Mouse (Mus musculus): ENCODE data around the gene Fv1. TPM values are rescaled to one million over a fixed set of nuclear protein-coding genes. Genes with fewer than 3 reads are reported as not detected.
A peak's percentile ranks its signal among the peaks of the same experiment; 100 is the strongest.
"Not testable (repeated sequence)": the region's sequence is repeated elsewhere in the genome, so short reads cannot be mapped to it uniquely, and the experiment has no call there.

Fv1 gene
- polyA plus RNA-seq, 1 experiment from 2014 or later, result 11.6 TPM

DNA sequence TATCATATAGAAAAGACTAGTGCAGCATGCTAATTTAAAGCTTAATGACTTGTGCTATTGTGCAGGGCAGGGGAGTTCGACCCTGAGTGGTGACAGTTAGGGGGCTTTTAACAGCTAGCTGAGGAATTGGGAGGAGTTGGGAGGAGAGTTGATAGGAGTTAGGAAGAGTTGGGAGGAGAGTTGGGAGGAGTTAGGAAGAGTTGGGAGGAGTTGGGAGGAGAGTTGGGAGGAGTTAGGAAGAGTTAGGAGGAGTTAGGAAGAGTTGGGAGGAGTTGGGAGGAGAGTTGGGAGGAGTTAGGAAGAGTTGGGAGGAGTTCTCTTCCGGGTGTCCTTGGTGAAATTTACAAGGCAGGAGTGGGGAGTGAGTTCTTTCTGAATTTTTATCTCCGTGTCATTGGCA, 2.0 kb upstream of the Fv1 start:
- H3K4me3 ChIP-seq (replicated peaks); H3K27ac ChIP-seq; ATAC-seq; H3K27me3 ChIP-seq; H3K9ac ChIP-seq (replicated peaks); H3K9me3 ChIP-seq: not testable (repeated sequence)
- Histone ChIP-seq H3K4me1 (replicated peaks) (peaks cover 25% of the 10 kb centered on the region), H3K4me2 (replicated peaks) (peak overlapping the region; percentile 69; the same call in 1 of the 2 replicates), H3K36me3 (peaks cover 43% of the 10 kb centered on the region)
- WGBS, result 66% methylated on average over 3 of the region's 3 CpGs

DNA sequence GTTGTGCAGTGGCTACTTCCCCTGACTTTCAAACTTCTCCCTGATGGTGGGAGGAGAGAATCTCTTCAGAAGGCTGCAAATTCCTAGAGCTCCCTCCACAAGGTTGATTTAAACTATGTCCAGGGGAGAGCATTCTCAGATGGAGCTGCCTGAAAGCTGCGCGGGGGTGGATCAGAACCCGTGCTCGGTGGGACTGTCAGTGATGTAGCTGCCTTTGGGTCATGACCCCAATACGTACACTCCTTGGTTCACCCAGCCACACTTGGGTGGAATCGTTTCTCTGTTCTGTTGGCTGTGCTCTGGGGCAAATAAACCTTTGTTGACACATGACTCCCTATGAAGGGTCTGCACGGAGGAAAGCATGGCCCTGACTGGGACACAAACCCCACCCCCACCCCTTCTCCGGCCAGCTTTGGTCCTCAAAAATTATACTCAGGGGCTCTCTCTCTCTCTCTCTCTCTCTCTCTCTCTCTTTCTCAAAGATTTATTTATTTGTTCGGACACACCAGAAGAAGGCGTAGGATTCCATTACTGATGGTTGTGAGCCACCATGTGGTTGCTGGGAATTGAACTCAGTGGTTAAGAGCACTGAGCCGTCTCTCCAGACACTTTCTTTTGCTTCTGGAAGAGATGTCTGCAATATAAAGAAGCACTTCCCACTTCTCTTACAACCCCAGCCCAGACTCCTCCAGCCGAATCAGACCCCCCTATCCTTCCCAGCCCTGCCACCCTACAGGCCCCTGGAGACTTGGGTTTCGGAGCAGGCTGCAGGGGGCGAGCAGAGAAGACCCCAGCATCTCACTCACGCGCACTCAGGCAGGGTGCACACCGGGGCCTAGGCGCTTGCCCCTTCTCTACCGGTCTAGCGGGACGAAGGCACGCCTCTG, 973 bp upstream of the Fv1 start:
- Histone ChIP-seq H3K4me3 (replicated peaks) (peak overlapping the region; percentile 82), H3K4me1 (replicated peaks) (peaks cover 25% of the 10 kb centered on the region), H3K36me3 (peaks cover 43% of the 10 kb centered on the region), H3K27me3 (no peaks in the 10 kb centered on the region), H3K9me3 (no peaks in the 10 kb centered on the region), H3K4me2 (replicated peaks) (peak overlapping the region; percentile 69), H3K27ac (peak overlapping the region; percentile 82), H3K9ac (replicated peaks) (peak overlapping the region; percentile 84)
- peak; percentile 2; the same call in 1 of the 2 replicates for ATAC-seq
- WGBS, result 9% methylated on average over 22 of the region's 22 CpGs

DNA sequence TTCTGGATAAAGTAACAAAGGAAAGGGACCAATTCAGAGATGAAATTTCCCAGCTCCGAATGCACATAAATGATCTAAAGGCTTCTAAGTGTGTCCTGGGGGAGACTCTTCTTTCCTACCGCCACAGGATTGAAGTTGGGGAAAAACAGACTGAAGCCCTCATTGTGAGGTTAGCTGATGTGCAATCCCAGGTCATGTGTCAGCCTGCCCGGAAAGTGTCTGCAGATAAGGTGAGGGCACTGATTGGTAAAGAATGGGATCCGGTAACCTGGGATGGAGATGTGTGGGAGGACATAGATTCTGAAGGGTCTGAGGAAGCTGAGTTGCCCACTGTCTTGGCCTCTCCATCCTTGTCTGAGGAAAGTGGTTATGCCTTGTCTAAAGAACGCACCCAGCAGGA, 459 bp downstream of the Fv1 start:
- ATAC-seq, result no peak
- Histone ChIP-seq H3K4me1 (replicated peaks) (peaks cover 25% of the 10 kb centered on the region), H3K36me3 (peaks cover 44% of the 10 kb centered on the region), H3K9ac (replicated peaks) (peak overlapping the region; percentile 64), H3K4me3 (replicated peaks) (peak overlapping the region; percentile 82), H3K27me3 (no peaks in the 10 kb centered on the region), H3K4me2 (replicated peaks) (peak overlapping the region; percentile 86), H3K27ac (0 out of 2 replicates have a peak overlapping the region, but pooled peaks have one; percentile 6), H3K9me3 (no peaks in the 10 kb centered on the region)
- 13% methylated on average over 5 of the region's 5 CpGs for WGBS

DNA sequence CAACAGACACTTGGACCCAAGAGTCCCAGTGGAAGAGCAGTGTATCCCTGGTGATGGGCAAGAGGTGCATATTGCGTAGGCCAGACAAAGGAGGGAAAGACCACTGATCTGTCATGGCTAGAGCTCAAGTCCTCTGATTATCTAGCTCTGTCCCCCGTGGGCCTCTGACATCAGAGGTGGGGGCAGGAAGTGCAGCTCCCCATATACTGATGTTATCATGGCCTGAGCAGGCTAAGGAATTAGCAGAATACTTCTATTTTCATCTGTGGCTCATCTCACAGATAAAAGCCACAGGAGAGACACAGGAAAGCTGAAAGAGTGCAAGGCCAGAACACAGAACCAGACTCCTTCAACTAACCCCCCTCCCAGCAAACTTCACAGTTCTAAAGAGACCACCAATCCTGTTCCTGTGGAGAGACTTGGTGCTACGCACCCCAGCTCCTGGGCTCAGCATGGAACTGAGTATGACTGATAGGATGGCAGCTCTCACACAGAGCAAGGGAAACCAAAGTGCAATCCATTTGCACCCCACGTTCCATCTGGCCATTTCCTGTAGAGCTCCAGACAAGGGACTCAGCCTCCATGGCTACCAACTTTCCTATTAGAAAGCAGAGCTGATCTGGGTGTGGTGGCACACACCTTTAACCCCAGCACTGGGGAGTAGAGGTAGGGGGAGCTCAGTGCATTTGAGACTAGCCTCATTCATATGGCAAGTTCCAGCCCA, 7.2 kb downstream of the Fv1 start:
- Histone ChIP-seq H3K27ac (no peak overlapping the region), H3K9me3 (no peaks in the 10 kb centered on the region), H3K36me3 (peaks cover 92% of the 10 kb centered on the region), H3K4me1 (replicated peaks) (no peaks in the 10 kb centered on the region), H3K4me2 (replicated peaks) (no peak overlapping the region), H3K9ac (replicated peaks) (no peak overlapping the region), H3K4me3 (replicated peaks) (no peak overlapping the region), H3K27me3 (no peaks in the 10 kb centered on the region)
- ATAC-seq, result no peak
- WGBS, result 91% methylated on average over 4 of the region's 4 CpGs

DNA sequence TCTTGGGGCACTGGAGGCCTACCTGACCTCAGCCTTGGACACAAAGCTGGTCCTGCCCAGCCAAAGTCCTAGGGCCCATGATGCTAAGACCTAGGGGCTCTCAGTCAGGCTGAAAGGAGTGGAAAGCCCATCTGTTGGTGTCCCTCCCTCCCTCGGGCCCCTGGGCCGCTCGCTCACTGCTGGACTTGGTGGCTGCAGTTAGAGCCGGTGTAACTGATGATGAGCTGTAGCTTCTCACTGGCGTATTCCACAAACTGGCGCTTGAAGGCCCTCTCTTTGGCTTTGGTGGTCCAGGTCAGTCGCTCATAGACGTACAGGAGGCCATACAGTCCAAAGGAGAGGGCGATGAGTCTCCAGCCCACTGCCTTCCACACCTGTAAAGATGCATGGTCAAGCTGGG, 9.8 kb downstream of the Fv1 start:
- no peaks in the 10 kb centered on the region for H3K4me1 ChIP-seq (replicated peaks)
- H3K27ac ChIP-seq, result no peak overlapping the region
- H3K27me3 ChIP-seq, result no peaks in the 10 kb centered on the region
- ATAC-seq, result no peak
- peaks cover 94% of the 10 kb centered on the region for H3K36me3 ChIP-seq
- H3K9me3 ChIP-seq, result no peaks in the 10 kb centered on the region
- H3K4me3 ChIP-seq (replicated peaks), result no peak overlapping the region
- no peak overlapping the region for H3K4me2 ChIP-seq (replicated peaks)
- no peak overlapping the region for H3K9ac ChIP-seq (replicated peaks)
- 93% methylated on average over 9 of the region's 9 CpGs for WGBS

DNA sequence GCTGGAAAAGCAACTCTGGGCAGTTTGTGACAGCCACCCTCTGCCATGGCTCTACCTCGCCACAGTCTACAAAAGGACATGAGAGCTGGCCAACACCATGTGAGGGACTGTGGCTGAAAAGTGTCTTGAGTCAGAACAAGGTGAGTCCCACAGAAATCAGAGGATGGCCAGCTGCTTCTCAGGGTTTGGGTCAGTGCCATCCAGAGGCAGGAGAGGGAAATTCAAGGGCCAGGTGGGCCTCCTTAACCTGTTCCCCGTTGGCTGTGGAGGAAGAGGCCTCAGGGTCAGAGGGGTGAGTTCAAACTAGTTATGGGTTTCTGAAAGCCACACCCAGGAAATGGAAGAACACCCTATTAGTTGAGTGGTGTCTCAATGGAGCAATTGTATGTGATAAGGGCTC, 10.7 kb downstream of the Fv1 start:
- no peaks in the 10 kb centered on the region for H3K27me3 ChIP-seq
- no peaks in the 10 kb centered on the region for H3K9me3 ChIP-seq
- H3K4me2 ChIP-seq (replicated peaks), result no peak overlapping the region
- H3K4me3 ChIP-seq (replicated peaks), result no peak overlapping the region
- H3K36me3 ChIP-seq, result peaks cover 94% of the 10 kb centered on the region
- no peaks in the 10 kb centered on the region for H3K4me1 ChIP-seq (replicated peaks)
- H3K27ac ChIP-seq, result no peak overlapping the region
- WGBS, result 81% methylated on average over 2 of the region's 2 CpGs
- ATAC-seq, result no peak
- no peak overlapping the region for H3K9ac ChIP-seq (replicated peaks)

DNA sequence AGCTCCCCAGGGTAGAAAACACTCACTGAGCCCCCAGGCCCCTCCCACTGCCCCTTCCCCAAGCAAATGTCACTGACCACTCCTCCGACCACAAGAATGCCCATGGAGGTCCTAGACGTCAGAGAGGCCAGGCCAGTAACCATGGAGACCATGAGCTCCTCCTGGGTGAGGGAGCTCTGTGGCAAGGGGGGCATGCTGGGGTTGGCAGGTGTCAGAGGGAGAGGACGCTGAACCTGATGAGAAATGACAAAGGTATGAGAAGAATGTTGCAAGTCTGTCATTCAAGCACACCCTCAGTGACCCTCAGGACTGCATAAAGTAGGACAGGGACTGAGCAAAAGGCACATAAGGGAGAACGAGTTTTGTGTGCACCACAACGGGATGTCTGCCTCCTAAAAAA, 11.1 kb downstream of the Fv1 start:
- H3K36me3 ChIP-seq, result peaks cover 93% of the 10 kb centered on the region
- H3K9ac ChIP-seq (replicated peaks), result no peak overlapping the region
- no peak overlapping the region for H3K4me3 ChIP-seq (replicated peaks)
- 54% methylated on average over 5 of the region's 5 CpGs for WGBS
- no peaks in the 10 kb centered on the region for H3K9me3 ChIP-seq
- no peaks in the 10 kb centered on the region for H3K4me1 ChIP-seq (replicated peaks)
- H3K27me3 ChIP-seq, result no peaks in the 10 kb centered on the region
- H3K27ac ChIP-seq, result no peak overlapping the region
- ATAC-seq, result no peak
- H3K4me2 ChIP-seq (replicated peaks), result no peak overlapping the region

DNA sequence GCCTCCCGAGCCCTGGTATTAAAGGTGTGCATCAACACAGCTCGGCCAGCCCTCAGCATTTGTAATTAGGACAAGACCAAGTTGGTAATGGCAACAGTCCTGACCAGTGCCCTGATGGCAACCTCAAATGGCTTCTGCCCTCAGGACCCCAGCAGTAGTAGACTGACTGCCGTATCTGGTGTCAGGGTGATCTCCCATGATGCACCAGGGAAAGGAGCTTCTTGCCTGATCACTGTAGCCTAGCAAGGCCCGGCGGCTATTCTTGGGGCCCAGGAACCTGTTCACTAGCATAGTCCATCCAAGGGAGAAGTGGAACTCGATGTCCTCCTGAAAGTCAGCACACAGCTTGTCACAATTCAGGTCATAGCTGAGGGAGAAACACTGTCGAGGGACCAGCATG, 13.0 kb downstream of the Fv1 start:
- H3K27ac ChIP-seq, result no peak overlapping the region
- H3K9me3 ChIP-seq, result no peaks in the 10 kb centered on the region
- H3K9ac ChIP-seq (replicated peaks), result no peak overlapping the region
- H3K36me3 ChIP-seq, result peaks cover 93% of the 10 kb centered on the region
- no peaks in the 10 kb centered on the region for H3K4me1 ChIP-seq (replicated peaks)
- WGBS, result 94% methylated on average over 7 of the region's 7 CpGs
- no peak overlapping the region for H3K4me3 ChIP-seq (replicated peaks)
- H3K27me3 ChIP-seq, result no peaks in the 10 kb centered on the region
- ATAC-seq, result no peak
- H3K4me2 ChIP-seq (replicated peaks), result no peak overlapping the region

DNA sequence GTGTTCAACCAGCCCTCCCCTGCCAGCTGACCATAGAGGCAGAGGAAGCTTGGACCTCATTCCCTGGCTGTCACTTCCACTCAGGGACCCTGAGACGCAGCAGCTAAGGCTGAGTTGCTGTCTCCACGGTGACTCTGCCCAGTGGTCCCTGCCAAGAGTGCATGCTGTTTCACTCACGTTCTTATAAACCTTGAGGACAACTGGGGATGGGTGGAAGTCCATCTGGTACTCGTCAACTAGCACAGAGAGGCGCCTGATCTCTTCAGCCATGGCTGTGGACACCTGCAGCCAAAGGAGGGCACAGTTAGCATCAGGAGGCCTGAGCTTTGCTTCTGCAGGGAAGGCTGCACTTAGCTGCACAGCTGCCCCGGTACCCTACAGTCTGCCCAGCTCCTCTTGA, 14.3 kb downstream of the Fv1 start:
- no peak overlapping the region for H3K4me3 ChIP-seq (replicated peaks)
- H3K27ac ChIP-seq, result no peak overlapping the region
- H3K4me1 ChIP-seq (replicated peaks), result no peaks in the 10 kb centered on the region
- H3K36me3 ChIP-seq, result peaks cover 96% of the 10 kb centered on the region
- ATAC-seq, result no peak
- no peaks in the 10 kb centered on the region for H3K27me3 ChIP-seq
- H3K9ac ChIP-seq (replicated peaks), result no peak overlapping the region
- H3K4me2 ChIP-seq (replicated peaks), result no peak overlapping the region
- H3K9me3 ChIP-seq, result no peaks in the 10 kb centered on the region
- WGBS, result 91% methylated on average over 6 of the region's 6 CpGs

DNA sequence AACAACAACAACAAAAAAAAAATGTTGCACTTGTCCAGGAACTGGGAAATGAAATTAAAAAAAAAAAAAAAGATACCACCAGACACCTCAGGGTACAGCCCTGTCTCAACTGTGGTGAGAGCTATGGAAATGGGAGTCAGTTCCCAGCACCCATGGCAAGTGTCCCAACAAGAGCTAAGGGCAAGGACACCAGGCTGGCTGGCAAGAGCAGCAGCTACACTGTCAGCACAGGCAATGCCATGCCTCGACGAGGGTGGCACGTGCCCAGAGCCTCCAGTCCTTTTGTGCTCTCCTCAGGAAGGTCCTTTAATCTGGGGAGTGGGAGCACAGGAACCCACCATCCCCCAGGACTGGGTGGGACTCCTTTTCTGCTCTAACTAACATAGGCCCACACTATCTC, 15.4 kb downstream of the Fv1 start:
- no peak overlapping the region for H3K27ac ChIP-seq
- H3K4me1 ChIP-seq (replicated peaks), result no peaks in the 10 kb centered on the region
- H3K27me3 ChIP-seq, result no peaks in the 10 kb centered on the region
- H3K4me2 ChIP-seq (replicated peaks), result no peak overlapping the region
- H3K9ac ChIP-seq (replicated peaks), result no peak overlapping the region
- H3K9me3 ChIP-seq, result no peaks in the 10 kb centered on the region
- no peak overlapping the region for H3K4me3 ChIP-seq (replicated peaks)
- 94% methylated on average over 3 of the region's 3 CpGs for WGBS
- H3K36me3 ChIP-seq, result peaks cover 96% of the 10 kb centered on the region
- no peak for ATAC-seq

DNA sequence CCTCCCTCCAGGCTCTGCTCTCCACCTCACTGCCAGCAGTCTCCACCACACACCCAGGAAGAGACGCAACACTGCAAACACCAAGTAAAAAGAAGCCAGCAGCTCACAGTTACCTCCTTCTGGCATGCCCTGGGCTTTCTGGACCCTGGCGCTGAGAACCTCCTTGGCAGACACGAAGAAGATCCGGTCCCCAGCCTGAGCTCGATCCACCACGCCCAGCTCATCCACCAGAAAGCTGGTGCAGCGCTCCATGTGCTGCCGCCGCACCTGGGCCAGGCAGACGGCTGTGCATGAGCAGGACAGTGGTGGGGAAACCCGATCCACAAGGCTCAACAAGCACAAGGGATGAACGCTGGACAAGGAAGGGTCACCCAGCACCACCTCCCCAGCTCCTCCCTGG, 17.4 kb downstream of the Fv1 start:
- Histone ChIP-seq H3K27me3 (no peaks in the 10 kb centered on the region), H3K4me1 (replicated peaks) (no peaks in the 10 kb centered on the region), H3K36me3 (peaks cover 94% of the 10 kb centered on the region), H3K9me3 (no peaks in the 10 kb centered on the region), H3K4me3 (replicated peaks) (no peak overlapping the region), H3K9ac (replicated peaks) (no peak overlapping the region), H3K27ac (no peak overlapping the region), H3K4me2 (replicated peaks) (no peak overlapping the region)
- WGBS, result 94% methylated on average over 12 of the region's 12 CpGs
- no peak for ATAC-seq

DNA sequence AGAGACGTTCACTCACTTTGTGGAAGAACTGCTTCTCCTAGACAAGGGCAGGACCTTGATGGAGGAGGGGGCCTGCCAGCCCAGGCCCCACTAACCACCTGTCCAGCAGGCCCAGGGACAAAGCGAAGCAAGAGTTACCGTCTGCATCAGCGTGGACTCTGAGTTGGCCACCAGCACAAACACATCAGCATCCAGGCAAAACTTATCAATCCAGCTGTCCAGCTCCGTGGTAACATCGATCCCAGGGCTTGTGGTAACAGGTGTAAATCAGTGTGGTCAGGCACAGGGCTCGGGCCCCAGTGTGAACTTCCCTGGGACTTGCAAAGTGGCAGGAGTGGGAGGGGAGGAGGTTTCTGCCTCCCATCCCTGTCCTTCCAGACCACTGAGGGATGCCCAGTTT, 18.5 kb downstream of the Fv1 start:
- H3K27me3 ChIP-seq, result no peaks in the 10 kb centered on the region

More for the DNA sequence above, 18.5 kb downstream of the Fv1 start:
- no peaks in the 10 kb centered on the region for H3K9me3 ChIP-seq
- no peak overlapping the region for H3K4me2 ChIP-seq (replicated peaks)
- H3K27ac ChIP-seq, result no peak overlapping the region
- peaks cover 94% of the 10 kb centered on the region for H3K36me3 ChIP-seq
- no peak overlapping the region for H3K4me3 ChIP-seq (replicated peaks)
- no peaks in the 10 kb centered on the region for H3K4me1 ChIP-seq (replicated peaks)
- WGBS, result 97% methylated on average over 7 of the region's 7 CpGs
- H3K9ac ChIP-seq (replicated peaks), result no peak overlapping the region
- no peak for ATAC-seq
